ENCODE assay signal across 8 mouse cellular contexts in genomic region chr1:78658441-78659269, GRCm38 (mm10). TPM values are rescaled to one million over a fixed set of nuclear protein-coding genes. Genes with fewer than 3 reads are reported as not detected.
DNase-seq lines count a peak whose midpoint lies in the region; ATAC-seq and TF ChIP-seq lines count a peak whose summit lies in the region.

No protein-coding gene starts in this region.

- no peaks in the 10 kb centered on the region for H3K27me3 ChIP-seq in heart, embryonic 15.5 days
- no peaks in the 10 kb centered on the region for H3K27me3 ChIP-seq in limb, embryonic 11.5 days (ENCODE audit: control insufficient read depth, insufficient read depth, low read length)
- no peaks in the 10 kb centered on the region for H3K27me3 ChIP-seq in midbrain, postnatal 0 days (ENCODE audit: insufficient read depth, low read length)

- DNase-seq in frontal cortex, postnatal 36 days (ENCODE audit: low spot score in 2 of 2): peak; percentile 11 to 19
- DNase-seq in frontal cortex, postnatal 25 days (ENCODE audit: low spot score in 2 of 2): no peak
- DNase-seq in CD4-positive helper T cell, adult 2 months (ENCODE audit: low read depth, low spot score): peak; percentile 13
- peak; percentile 22 for DNase-seq in cerebellum, adult 9-11 months
- peak; percentile 53 for DNase-seq in limb, embryonic 11.5 days (ENCODE audit: low spot score)
- DNase-seq in midbrain, postnatal 0 days (ENCODE audit: low spot score): no peak
- no peak for DNase-seq in Muller cell, postnatal 12 days (ENCODE audit: inconsistent ontology term)

- peak overlapping the region; percentile 78 for H3K4me2 ChIP-seq in heart, embryonic 15.5 days
- H3K4me2 ChIP-seq in limb, embryonic 11.5 days (ENCODE audit: low read depth, severe bottlenecking): peak overlapping the region; percentile 74
- H3K4me2 ChIP-seq in midbrain, postnatal 0 days (ENCODE audit: low read depth, low read length, poor library complexity, severe bottlenecking): peak overlapping the region; percentile 77

- H3K9ac ChIP-seq in heart, embryonic 15.5 days: peak overlapping the region; percentile 96
- H3K9ac ChIP-seq in limb, embryonic 11.5 days (ENCODE audit: low read length): peak overlapping the region; percentile 96
- peak overlapping the region; percentile 93 for H3K9ac ChIP-seq in midbrain, postnatal 0 days (replicated peaks; ENCODE audit: low read length, poor library complexity, severe bottlenecking)

- WGBS in heart, embryonic 15.5 days: 2% methylated on average over 20 of the region's 20 CpGs
- 2% methylated on average over 20 of the region's 20 CpGs for WGBS in limb, embryonic 11.5 days
- under 1% methylated on average over 20 of the region's 20 CpGs for WGBS in midbrain, postnatal 0 days

- H3K36me3 ChIP-seq in heart, embryonic 15.5 days: no peaks in the 10 kb centered on the region
- H3K36me3 ChIP-seq in limb, embryonic 11.5 days (ENCODE audit: control insufficient read depth, insufficient read depth, low read length): no peaks in the 10 kb centered on the region
- no peaks in the 10 kb centered on the region for H3K36me3 ChIP-seq in midbrain, postnatal 0 days (ENCODE audit: insufficient read depth, low read length)

- no peak for TF ChIP-seq CTCF in midbrain, postnatal 0 days (IDR thresholded peaks at IDR 0.05)

- H3K4me3 ChIP-seq in heart, embryonic 15.5 days: peak overlapping the region; percentile 78
- peak overlapping the region; percentile 94 for H3K4me3 ChIP-seq in limb, embryonic 11.5 days (ENCODE audit: low read depth, low read length)
- peak overlapping the region; percentile 98 for H3K4me3 ChIP-seq in midbrain, postnatal 0 days (ENCODE audit: low read depth, low read length)

- no peak for ATAC-seq in heart, embryonic 15.5 days (replicated peaks; ENCODE audit: insufficient number of reproducible peaks, insufficient read depth, low FRiP score, low read depth)
- no peak for ATAC-seq in limb, embryonic 11.5 days (ENCODE audit: insufficient number of reproducible peaks, low FRiP score, low TSS enrichment, low read depth)
- no peak for ATAC-seq in midbrain, postnatal 0 days (ENCODE audit: low FRiP score)

- peak overlapping the region; percentile 90 for H3K27ac ChIP-seq in heart, embryonic 15.5 days
- H3K27ac ChIP-seq in limb, embryonic 11.5 days (replicated peaks; ENCODE audit: low read depth, low read length): peak overlapping the region; percentile 97
- H3K27ac ChIP-seq in midbrain, postnatal 0 days (ENCODE audit: low read depth, low read length): peak overlapping the region; percentile 96

- H3K4me1 ChIP-seq in heart, embryonic 15.5 days (replicated peaks): peaks cover 39% of the 10 kb centered on the region
- H3K4me1 ChIP-seq in limb, embryonic 11.5 days (ENCODE audit: control insufficient read depth, insufficient read depth, low read length): peaks cover 11% of the 10 kb centered on the region
- peaks cover 12% of the 10 kb centered on the region; the same call in 1 of the 2 replicates for H3K4me1 ChIP-seq in midbrain, postnatal 0 days (ENCODE audit: insufficient read depth, low read length)

- H3K9me3 ChIP-seq in heart, embryonic 15.5 days (replicated peaks): no peaks in the 10 kb centered on the region
- H3K9me3 ChIP-seq in limb, embryonic 11.5 days (ENCODE audit: control insufficient read depth, low read length): no peaks in the 10 kb centered on the region
- no peaks in the 10 kb centered on the region for H3K9me3 ChIP-seq in midbrain, postnatal 0 days (ENCODE audit: low read length)

RNA-seq across cellular contexts. Expression of gene Utp14b, which starts 0.8 kb away (rescaled TPM):
- 1.8 and 2.1 TPM in 2 replicates for polyA plus RNA-seq in heart, embryonic 15.5 days (2015; fragmentation: Nextera tagmentation; extraction: Ambion mirVana)
- 5.3 and 5.4 TPM in 2 replicates for polyA plus RNA-seq in limb, embryonic 11.5 days (2014; fragmentation: Nextera tagmentation; extraction: Ambion mirVana)
- 6.7 and 8.8 TPM in 2 replicates for total RNA-seq in midbrain, postnatal 0 days (2014; rRNA removed)
- 1.8 and 2.4 TPM in 2 replicates for polyA plus RNA-seq in midbrain, postnatal 0 days (2015; fragmentation: Nextera tagmentation; extraction: Ambion mirVana)

RNA-seq across cellular contexts. Expression of gene Acsl3, which starts 1.0 kb away (rescaled TPM):
- 72.2 and 75.6 TPM in 2 replicates for polyA plus RNA-seq in heart, embryonic 15.5 days (2015; fragmentation: Nextera tagmentation; extraction: Ambion mirVana)
- polyA plus RNA-seq in limb, embryonic 11.5 days (2014; fragmentation: Nextera tagmentation; extraction: Ambion mirVana): 85.6 and 88.6 TPM in 2 replicates
- 104 and 108 TPM in 2 replicates for total RNA-seq in midbrain, postnatal 0 days (2014; rRNA removed)
- 87.5 and 89.2 TPM in 2 replicates for polyA plus RNA-seq in midbrain, postnatal 0 days (2015; fragmentation: Nextera tagmentation; extraction: Ambion mirVana)

Comparison
In these comparisons a context has a peak if more than half of its experiments do, and no peak if none do; other contexts are left out.
1. DNase-seq: peak in frontal cortex, postnatal 36 days (2 of 2), CD4-positive helper T cell, adult 2 months (single experiment), cerebellum, adult 9-11 months (single experiment) and limb, embryonic 11.5 days (single experiment); none in frontal cortex, postnatal 25 days (0 of 2), midbrain, postnatal 0 days (single experiment) and Muller cell, postnatal 12 days (single experiment).
2. Peak in every context shown above with its lines, with median percentiles within 50 percentile points of each other: H3K27ac ChIP-seq, H3K4me2 ChIP-seq, H3K4me3 ChIP-seq and H3K9ac ChIP-seq.